Mouse (Mus musculus) embryonic fibroblast, embryonic 13.5 days (primary cell): Measurements from ENCODE around the gene Ncmap. TPM values are rescaled to one million over a fixed set of nuclear protein-coding genes. Genes with fewer than 3 reads are reported as not detected.

Experiments
- H3K27ac ChIP-seq: 2 replicates; pipeline ENCODE4 v1.5.1; 2012; ENCODE audit warnings: low read length, control low read depth, inconsistent platforms; ENCODE audit not compliant: insufficient read depth
- H3K4me1 ChIP-seq: 2 replicates; pipeline ENCODE4 v1.6.1; 2011; ENCODE audit warnings: low read length; ENCODE audit not compliant: control insufficient read depth, insufficient read depth
- H3K4me3 ChIP-seq: 2 replicates; pipeline ENCODE4 v1.5.1; 2011; ENCODE audit warnings: mild to moderate bottlenecking, control low read depth, low read length; ENCODE audit not compliant: insufficient read depth
- CTCF ChIP-seq: IDR thresholded peaks from 2 replicates; pipeline ENCODE4 v1.5.1; 2011; ENCODE audit warnings: mild to moderate bottlenecking, control low read depth, low read length, moderate library complexity, borderline replicate concordance; ENCODE audit not compliant: insufficient read depth
- POLR2A ChIP-seq: IDR thresholded peaks from 2 replicates; pipeline ENCODE4 v1.6.1; 2011; ENCODE audit warnings: low read depth, mild to moderate bottlenecking, control low read depth, low read length, moderate library complexity
- polyA plus RNA-seq: library from polyadenylated mRNA; stranded (reverse); fragments of >200 nt; gene quantifications from 2 replicates; pipeline ENCODE4 v1.2.4, GENCODE M21; 2011; ENCODE audit warnings: low read depth; ENCODE audit not compliant: missing spikeins, insufficient read length

The Ncmap gene
- polyA plus RNA-seq, 1 experiment = not detected

- H3K4me1 ChIP-seq = no peaks in the 10 kb centered on the region
- no peak overlapping the region for H3K4me3 ChIP-seq
- TF ChIP-seq POLR2A = no peak
- TF ChIP-seq CTCF = no peak
- no peak overlapping the region for H3K27ac ChIP-seq
Observed at GRCm38 (mm10) chr4:135429990-135430760, 32.1 kb upstream of the Ncmap start.

GRCm38 (mm10) chr4:135429383-135429782, 31.4 kb upstream of the Ncmap start:
- Histone ChIP-seq H3K4me3 (no peak overlapping the region), H3K4me1 (no peaks in the 10 kb centered on the region), H3K27ac (no peak overlapping the region)
- TF ChIP-seq POLR2A (no peak), CTCF (no peak)

GRCm38 (mm10) chr4:135426587-135426986, 28.6 kb upstream of the Ncmap start:
- TF ChIP-seq POLR2A (no peak), CTCF (no peak)
- Histone ChIP-seq H3K4me1 (no peaks in the 10 kb centered on the region), H3K27ac (no peak overlapping the region), H3K4me3 (no peak overlapping the region)

- H3K4me1 ChIP-seq = no peaks in the 10 kb centered on the region
Observed at GRCm38 (mm10) chr4:135425625-135426024, 27.6 kb upstream of the Ncmap start.

GRCm38 (mm10) chr4:135420961-135421360, 22.9 kb upstream of the Ncmap start:
- no peaks in the 10 kb centered on the region for H3K4me1 ChIP-seq
- H3K27ac ChIP-seq = no peak overlapping the region
- no peak overlapping the region for H3K4me3 ChIP-seq
- no peak for TF ChIP-seq CTCF
- TF ChIP-seq POLR2A = no peak

More at GRCm38 (mm10) chr4:135425625-135426024, 27.6 kb upstream of the Ncmap start:
- H3K27ac ChIP-seq = no peak overlapping the region
- TF ChIP-seq CTCF (no peak), POLR2A (no peak)
- H3K4me3 ChIP-seq = no peak overlapping the region

GRCm38 (mm10) chr4:135420416-135420815, 22.4 kb upstream of the Ncmap start:
- no peak for TF ChIP-seq POLR2A
- TF ChIP-seq CTCF = no peak
- H3K27ac ChIP-seq = no peak overlapping the region

GRCm38 (mm10) chr4:135419996-135420395, 22.0 kb upstream of the Ncmap start:
- no peak for TF ChIP-seq POLR2A
- no peak for TF ChIP-seq CTCF
- Histone ChIP-seq H3K27ac (no peak overlapping the region), H3K4me1 (no peaks in the 10 kb centered on the region), H3K4me3 (no peak overlapping the region)

More at GRCm38 (mm10) chr4:135420416-135420815, 22.4 kb upstream of the Ncmap start:
- no peaks in the 10 kb centered on the region for H3K4me1 ChIP-seq
- no peak overlapping the region for H3K4me3 ChIP-seq

GRCm38 (mm10) chr4:135416367-135416766, 18.3 kb upstream of the Ncmap start:
- H3K27ac ChIP-seq = no peak overlapping the region
- no peak overlapping the region for H3K4me3 ChIP-seq
- no peaks in the 10 kb centered on the region for H3K4me1 ChIP-seq
- TF ChIP-seq CTCF (no peak), POLR2A (no peak)

GRCm38 (mm10) chr4:135413491-135413890, 15.5 kb upstream of the Ncmap start:
- TF ChIP-seq POLR2A = no peak
- TF ChIP-seq CTCF = no peak
- no peak overlapping the region for H3K4me3 ChIP-seq
- no peaks in the 10 kb centered on the region for H3K4me1 ChIP-seq
- H3K27ac ChIP-seq = no peak overlapping the region

GRCm38 (mm10) chr4:135411633-135412032, 13.6 kb upstream of the Ncmap start:
- TF ChIP-seq CTCF (peak; percentile 88), POLR2A (no peak)
- Histone ChIP-seq H3K4me3 (no peak overlapping the region), H3K27ac (no peak overlapping the region), H3K4me1 (no peaks in the 10 kb centered on the region)

- peaks cover 3% of the 10 kb centered on the region; the same call in 1 of the 2 replicates for H3K4me1 ChIP-seq
- no peak overlapping the region for H3K4me3 ChIP-seq
- TF ChIP-seq POLR2A = no peak
- no peak for TF ChIP-seq CTCF
- no peak overlapping the region for H3K27ac ChIP-seq
Observed at GRCm38 (mm10) chr4:135406180-135406579, 8.2 kb upstream of the Ncmap start.
